In the genomic region with DNA sequence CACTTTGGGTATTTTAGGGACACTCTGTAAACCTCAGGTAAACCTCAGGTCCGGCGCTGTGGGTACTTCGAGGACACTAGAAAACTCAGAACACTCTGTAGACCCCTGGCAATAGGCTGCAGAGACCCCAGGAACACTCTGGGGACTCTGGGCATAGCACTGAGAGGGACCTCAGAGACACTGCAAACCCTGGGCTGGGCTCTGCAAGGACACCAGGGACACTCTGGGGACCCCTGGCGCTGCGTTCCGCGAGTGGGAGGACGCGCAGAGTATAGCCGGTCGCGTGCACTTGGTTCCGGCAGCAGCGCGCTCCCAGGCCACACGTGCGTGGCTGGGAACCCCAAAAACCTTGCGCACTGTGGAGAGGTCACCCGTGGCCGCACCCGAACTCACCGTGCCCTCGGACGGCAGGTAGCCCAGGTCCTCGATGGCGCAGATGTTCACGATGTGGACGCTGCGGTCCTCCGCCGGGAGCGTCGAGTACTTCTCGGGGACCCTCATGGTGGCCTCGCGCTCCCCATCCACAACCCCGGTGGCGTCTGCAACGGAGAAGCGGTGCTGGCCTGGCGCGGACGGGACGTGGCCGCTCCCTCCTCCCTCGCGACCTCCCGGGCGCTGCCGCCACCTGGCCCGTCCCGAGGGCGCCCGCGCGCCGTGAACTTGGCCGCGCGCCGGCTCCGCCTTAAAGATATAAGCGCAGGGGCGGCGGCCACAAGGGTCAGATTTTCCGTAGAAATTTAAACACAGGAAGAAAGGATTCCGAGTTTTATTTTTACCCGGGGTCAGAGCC, we compare ENCODE assay signal across 8 mouse cellular contexts.
DNase-seq lines count a peak whose midpoint lies in the region; ATAC-seq and TF ChIP-seq lines count a peak whose summit lies in the region.

No protein-coding gene starts in this region.

- no peaks in the 10 kb centered on the region for H3K36me3 ChIP-seq in embryonic facial prominence, embryonic 14.5 days (ENCODE audit: control insufficient read depth, insufficient read depth, low read length)
- no peaks in the 10 kb centered on the region for H3K36me3 ChIP-seq in hindbrain, embryonic 11.5 days (ENCODE audit: control insufficient read depth, insufficient read depth, low read length)
- H3K36me3 ChIP-seq in liver, embryonic 14.5 days (replicated peaks; ENCODE audit: control insufficient read depth, insufficient read depth, low read depth), result no peaks in the 10 kb centered on the region
- no peaks in the 10 kb centered on the region for H3K36me3 ChIP-seq in small intestine, adult 2 months (ENCODE audit: control insufficient read depth, insufficient read depth, low read length)

- H3K27me3 ChIP-seq in embryonic facial prominence, embryonic 14.5 days (replicated peaks; ENCODE audit: control insufficient read depth, insufficient read depth, low read length), result peaks cover 26% of the 10 kb centered on the region
- peaks cover 23% of the 10 kb centered on the region for H3K27me3 ChIP-seq in hindbrain, embryonic 11.5 days (ENCODE audit: control insufficient read depth, insufficient read depth, low read length)
- H3K27me3 ChIP-seq in liver, embryonic 14.5 days (ENCODE audit: control insufficient read depth, insufficient read depth, low read length), result peaks cover 24% of the 10 kb centered on the region
- H3K27me3 ChIP-seq in small intestine, adult 2 months (ENCODE audit: control insufficient read depth, insufficient read depth, low read length), result no peaks in the 10 kb centered on the region

- H3K9ac ChIP-seq in embryonic facial prominence, embryonic 14.5 days (ENCODE audit: low read depth, low read length), result peak overlapping the region; percentile 61
- H3K9ac ChIP-seq in hindbrain, embryonic 11.5 days (ENCODE audit: low read depth, low read length), result 0 out of 2 replicates have a peak overlapping the region, but pooled peaks have one; percentile 25
- no peak overlapping the region for H3K9ac ChIP-seq in liver, embryonic 14.5 days (replicated peaks)

- no peak for TF ChIP-seq EP300 in liver, embryonic 14.5 days (IDR thresholded peaks at IDR 0.05; ENCODE audit: low read depth)

- no peak for TF ChIP-seq CTCF in liver, embryonic 14.5 days (IDR thresholded peaks at IDR 0.05; ENCODE audit: low read depth)
- no peak for TF ChIP-seq CTCF in small intestine, adult 2 months (IDR thresholded peaks at IDR 0.05; ENCODE audit: extremely low read depth, insufficient read length, insufficient replicate concordance, low read depth, low read length)

- no peaks in the 10 kb centered on the region for H3K4me1 ChIP-seq in embryonic facial prominence, embryonic 14.5 days (ENCODE audit: control insufficient read depth, insufficient read depth, low read length)
- H3K4me1 ChIP-seq in hindbrain, embryonic 11.5 days (replicated peaks; ENCODE audit: control insufficient read depth, insufficient read depth, low read length), result 0 out of 2 replicates have a peak, but pooled peaks cover 3% of the 10 kb centered on the region
- no peaks in the 10 kb centered on the region for H3K4me1 ChIP-seq in liver, embryonic 14.5 days (replicated peaks; ENCODE audit: control insufficient read depth in 2 of 2, insufficient read depth in 2 of 2, low read length in 1 of 2)
- H3K4me1 ChIP-seq in small intestine, adult 2 months (ENCODE audit: control insufficient read depth, insufficient read depth, insufficient read length, low read length), result peaks cover 4% of the 10 kb centered on the region

- ATAC-seq in embryonic facial prominence, embryonic 14.5 days (ENCODE audit: low read depth), result peak; percentile 38; the same call in 1 of the 2 replicates
- no peak for ATAC-seq in hindbrain, embryonic 11.5 days (ENCODE audit: low FRiP score)
- no peak for ATAC-seq in liver, embryonic 14.5 days (ENCODE audit: insufficient read depth)

- no peak overlapping the region for H3K27ac ChIP-seq in embryonic facial prominence, embryonic 14.5 days (replicated peaks; ENCODE audit: low read depth, low read length)
- H3K27ac ChIP-seq in hindbrain, embryonic 11.5 days (ENCODE audit: low read depth, low read length), result no peak overlapping the region
- no peak overlapping the region for H3K27ac ChIP-seq in liver, embryonic 14.5 days
- no peak overlapping the region for H3K27ac ChIP-seq in small intestine, adult 2 months (ENCODE audit: insufficient read depth, low read depth, low read length)

- H3K9me3 ChIP-seq in embryonic facial prominence, embryonic 14.5 days (ENCODE audit: control insufficient read depth, low read length), result no peaks in the 10 kb centered on the region
- no peaks in the 10 kb centered on the region for H3K9me3 ChIP-seq in hindbrain, embryonic 11.5 days (ENCODE audit: control insufficient read depth, low read length)
- no peaks in the 10 kb centered on the region for H3K9me3 ChIP-seq in liver, embryonic 14.5 days (ENCODE audit: control insufficient read depth, low read length)

- DNase-seq in lung, adult 18-20 months, result peak; percentile 49 to 50
- no peak for DNase-seq in lung, postnatal 25 days (ENCODE audit: low spot score)
- peak; percentile 24 for DNase-seq in embryonic facial prominence, embryonic 14.5 days (ENCODE audit: low spot score)
- DNase-seq in hindbrain, embryonic 11.5 days (ENCODE audit: low spot score), result peak; percentile 46
- no peak for DNase-seq in liver, embryonic 14.5 days (ENCODE audit: low read depth in 3 of 3, low spot score in 3 of 3)
- DNase-seq in frontal cortex, postnatal 14 days (ENCODE audit: low spot score in 2 of 2), result no peak
- no peak for DNase-seq in yolk sac, embryonic 10.5 days (ENCODE audit: low spot score)

- WGBS in embryonic facial prominence, embryonic 14.5 days, result 4% methylated on average over 59 of the region's 68 CpGs
- WGBS in hindbrain, embryonic 11.5 days, result 7% methylated on average over 68 of the region's 68 CpGs
- WGBS in liver, embryonic 14.5 days (ENCODE audit: insufficient replicate concordance), result 11% methylated on average over 68 of the region's 68 CpGs
- WGBS in small intestine, adult 2 months, result 7% methylated on average over 68 of the region's 68 CpGs

- TF ChIP-seq POLR2A in small intestine, adult 2 months (IDR thresholded peaks at IDR 0.05; ENCODE audit: low read depth, low read length), result no peak

- peak overlapping the region; percentile 87 for H3K4me2 ChIP-seq in embryonic facial prominence, embryonic 14.5 days (ENCODE audit: low read depth, low read length)
- peak overlapping the region; percentile 62 for H3K4me2 ChIP-seq in hindbrain, embryonic 11.5 days (replicated peaks; ENCODE audit: low read depth, low read length)
- peak overlapping the region; percentile 23 for H3K4me2 ChIP-seq in liver, embryonic 14.5 days (ENCODE audit: low read depth)

- H3K4me3 ChIP-seq in embryonic facial prominence, embryonic 14.5 days (ENCODE audit: low read depth, low read length), result peak overlapping the region; percentile 48
- peak overlapping the region; percentile 22 for H3K4me3 ChIP-seq in hindbrain, embryonic 11.5 days (ENCODE audit: low read depth, low read length)
- no peak overlapping the region for H3K4me3 ChIP-seq in liver, embryonic 14.5 days (ENCODE audit: insufficient read depth in 1 of 2, low read depth in 2 of 2, low read length in 2 of 2)
- H3K4me3 ChIP-seq in small intestine, adult 2 months (ENCODE audit: low read depth, low read length), result peak overlapping the region; percentile 62

Comparison
In these comparisons a context has a peak if more than half of its experiments do, and no peak if none do; other contexts are left out.
1. DNase-seq: peak in lung, adult 18-20 months (2 of 2), embryonic facial prominence, embryonic 14.5 days (single experiment) and hindbrain, embryonic 11.5 days (single experiment); none in lung, postnatal 25 days (single experiment), liver, embryonic 14.5 days (0 of 3), frontal cortex, postnatal 14 days (0 of 2) and yolk sac, embryonic 10.5 days (single experiment).
2. H3K4me2 ChIP-seq: peak in every context shown above with its lines; median percentile 87 in embryonic facial prominence, embryonic 14.5 days; 62 in hindbrain, embryonic 11.5 days; 23 in liver, embryonic 14.5 days.
3. H3K4me3 ChIP-seq: peak in embryonic facial prominence, embryonic 14.5 days (single experiment), hindbrain, embryonic 11.5 days (single experiment) and small intestine, adult 2 months (single experiment); none in liver, embryonic 14.5 days (0 of 2).